Mouse (Mus musculus): Measurements from ENCODE around the gene Cnst. TPM values are rescaled to one million over a fixed set of nuclear protein-coding genes. Genes with fewer than 3 reads are reported as not detected.

The Cnst gene
- polyA plus RNA-seq, 1 experiment from 2014 or later = 32.9 TPM

GRCm38 (mm10) chr1:179539887-179540286 is 6.3 kb upstream of the Cnst start:
- Histone ChIP-seq H3K27ac (replicated peaks) (no peak overlapping the region), H3K4me2 (no peak overlapping the region), H3K9ac (no peak overlapping the region), H3K27me3 (no peaks in the 10 kb centered on the region), H3K4me1 (replicated peaks) (peaks cover 9% of the 10 kb centered on the region), H3K4me3 (no peak overlapping the region), H3K36me3 (peaks cover 42% of the 10 kb centered on the region), H3K9me3 (no peaks in the 10 kb centered on the region)
- no peak for ATAC-seq (ENCODE audit: low read depth)
- 84% methylated on average over 3 of the region's 3 CpGs for WGBS

- no peak overlapping the region for H3K9ac ChIP-seq
- H3K36me3 ChIP-seq = peaks cover 37% of the 10 kb centered on the region
- peaks cover 16% of the 10 kb centered on the region for H3K4me1 ChIP-seq (replicated peaks)
- WGBS = 68% methylated on average over 3 of the region's 3 CpGs
- H3K4me3 ChIP-seq = no peak overlapping the region
- H3K27me3 ChIP-seq = no peaks in the 10 kb centered on the region
- no peaks in the 10 kb centered on the region for H3K9me3 ChIP-seq
- no peak overlapping the region for H3K27ac ChIP-seq (replicated peaks)
- no peak for ATAC-seq (ENCODE audit: low read depth)
- H3K4me2 ChIP-seq = no peak overlapping the region
Observed at GRCm38 (mm10) chr1:179541502-179541901, 4.7 kb upstream of the Cnst start.

GRCm38 (mm10) chr1:179546551-179546917 is 364 bp downstream of the Cnst start:
- WGBS = under 1% methylated on average over 44 of the region's 44 CpGs
- Histone ChIP-seq H3K36me3 (no peaks in the 10 kb centered on the region), H3K9ac (peak overlapping the region; percentile 84), H3K4me3 (peak overlapping the region; percentile 77), H3K4me1 (replicated peaks) (peaks cover 32% of the 10 kb centered on the region), H3K4me2 (peak overlapping the region; percentile 71), H3K27me3 (no peaks in the 10 kb centered on the region), H3K9me3 (no peaks in the 10 kb centered on the region), H3K27ac (replicated peaks) (peak overlapping the region; percentile 96)
- ATAC-seq (ENCODE audit: low read depth) = peak; percentile 83

- Histone ChIP-seq H3K4me1 (replicated peaks) (peaks cover 32% of the 10 kb centered on the region), H3K9ac (peak overlapping the region; percentile 84), H3K27me3 (no peaks in the 10 kb centered on the region), H3K9me3 (no peaks in the 10 kb centered on the region), H3K36me3 (no peaks in the 10 kb centered on the region), H3K27ac (replicated peaks) (peak overlapping the region; percentile 96), H3K4me2 (peak overlapping the region; percentile 71), H3K4me3 (peak overlapping the region; percentile 77)
- ATAC-seq (ENCODE audit: low read depth) = no peak
- 14% methylated on average over 5 of the region's 5 CpGs for WGBS
Observed at GRCm38 (mm10) chr1:179547176-179547575, 1.0 kb downstream of the Cnst start.

GRCm38 (mm10) chr1:179548220-179548619 is 2.0 kb downstream of the Cnst start:
- peak overlapping the region; percentile 84 for H3K9ac ChIP-seq
- peaks cover 37% of the 10 kb centered on the region for H3K4me1 ChIP-seq (replicated peaks)
- H3K27me3 ChIP-seq = no peaks in the 10 kb centered on the region
- H3K36me3 ChIP-seq = no peaks in the 10 kb centered on the region
- H3K4me2 ChIP-seq = peak overlapping the region; percentile 71
- no peaks in the 10 kb centered on the region for H3K9me3 ChIP-seq
- H3K4me3 ChIP-seq = peak overlapping the region; percentile 9; the same call in 1 of the 2 replicates
- no peak overlapping the region for H3K27ac ChIP-seq (replicated peaks)
- 67% methylated on average over 11 of the region's 11 CpGs for WGBS
- ATAC-seq (ENCODE audit: low read depth) = no peak

- H3K4me2 ChIP-seq = no peak overlapping the region
- H3K4me3 ChIP-seq = no peak overlapping the region
- H3K9ac ChIP-seq = no peak overlapping the region
- H3K27ac ChIP-seq (replicated peaks) = no peak overlapping the region
- H3K4me1 ChIP-seq (replicated peaks) = peaks cover 43% of the 10 kb centered on the region
- H3K9me3 ChIP-seq = no peaks in the 10 kb centered on the region
- no peaks in the 10 kb centered on the region for H3K27me3 ChIP-seq
- H3K36me3 ChIP-seq = no peaks in the 10 kb centered on the region
- WGBS = 95% methylated on average over 5 of the region's 5 CpGs
- no peak for ATAC-seq (ENCODE audit: low read depth)
Observed at GRCm38 (mm10) chr1:179548996-179549752, 3.0 kb downstream of the Cnst start.

- Histone ChIP-seq H3K4me2 (no peak overlapping the region), H3K27ac (replicated peaks) (no peak overlapping the region), H3K4me1 (replicated peaks) (peaks cover 29% of the 10 kb centered on the region), H3K4me3 (no peak overlapping the region), H3K9ac (no peak overlapping the region), H3K27me3 (no peaks in the 10 kb centered on the region), H3K36me3 (no peaks in the 10 kb centered on the region), H3K9me3 (no peaks in the 10 kb centered on the region)
- WGBS = 92% methylated on average over 3 of the region's 3 CpGs
- no peak for ATAC-seq (ENCODE audit: low read depth)
Observed at GRCm38 (mm10) chr1:179551336-179551735, 5.2 kb downstream of the Cnst start.

- Histone ChIP-seq H3K9ac (no peak overlapping the region), H3K4me1 (replicated peaks) (peaks cover 29% of the 10 kb centered on the region), H3K27me3 (no peaks in the 10 kb centered on the region), H3K4me2 (no peak overlapping the region), H3K36me3 (no peaks in the 10 kb centered on the region), H3K27ac (replicated peaks) (no peak overlapping the region), H3K9me3 (no peaks in the 10 kb centered on the region), H3K4me3 (no peak overlapping the region)
- ATAC-seq (ENCODE audit: low read depth) = no peak
- 85% methylated on average over 4 of the region's 4 CpGs for WGBS
Observed at GRCm38 (mm10) chr1:179551921-179552320, 5.8 kb downstream of the Cnst start.

GRCm38 (mm10) chr1:179552751-179553150 is 6.6 kb downstream of the Cnst start:
- WGBS = 50% methylated on average over 7 of the region's 7 CpGs
- Histone ChIP-seq H3K36me3 (no peaks in the 10 kb centered on the region), H3K4me2 (no peak overlapping the region), H3K27ac (replicated peaks) (no peak overlapping the region), H3K27me3 (no peaks in the 10 kb centered on the region), H3K9me3 (no peaks in the 10 kb centered on the region), H3K4me3 (no peak overlapping the region), H3K4me1 (replicated peaks) (peaks cover 21% of the 10 kb centered on the region), H3K9ac (no peak overlapping the region)
- ATAC-seq (ENCODE audit: low read depth) = no peak; the same call in 1 of the 2 replicates

GRCm38 (mm10) chr1:179553197-179553948 is 7.2 kb downstream of the Cnst start:
- Histone ChIP-seq H3K36me3 (no peaks in the 10 kb centered on the region), H3K4me2 (no peak overlapping the region), H3K4me3 (no peak overlapping the region), H3K4me1 (replicated peaks) (peaks cover 15% of the 10 kb centered on the region), H3K9ac (no peak overlapping the region), H3K27ac (replicated peaks) (no peak overlapping the region), H3K27me3 (no peaks in the 10 kb centered on the region), H3K9me3 (no peaks in the 10 kb centered on the region)
- 72% methylated on average over 5 of the region's 5 CpGs for WGBS
- no peak for ATAC-seq (ENCODE audit: low read depth)

GRCm38 (mm10) chr1:179553949-179554347 is 7.8 kb downstream of the Cnst start:
- H3K9ac ChIP-seq = no peak overlapping the region
- no peak overlapping the region for H3K27ac ChIP-seq (replicated peaks)
- no peak overlapping the region for H3K4me3 ChIP-seq
- no peaks in the 10 kb centered on the region for H3K9me3 ChIP-seq
- H3K27me3 ChIP-seq = no peaks in the 10 kb centered on the region
- no peaks in the 10 kb centered on the region for H3K36me3 ChIP-seq
- no peak overlapping the region for H3K4me2 ChIP-seq
- ATAC-seq (ENCODE audit: low read depth) = no peak
- 82% methylated on average over 4 of the region's 4 CpGs for WGBS
- H3K4me1 ChIP-seq (replicated peaks) = peaks cover 13% of the 10 kb centered on the region

GRCm38 (mm10) chr1:179556921-179557320 is 10.8 kb downstream of the Cnst start:
- H3K27me3 ChIP-seq = no peaks in the 10 kb centered on the region
- no peak overlapping the region for H3K9ac ChIP-seq
- no peak overlapping the region for H3K4me2 ChIP-seq
- peaks cover 13% of the 10 kb centered on the region for H3K4me1 ChIP-seq (replicated peaks)
- WGBS = 89% methylated on average over 3 of the region's 3 CpGs
- no peaks in the 10 kb centered on the region for H3K36me3 ChIP-seq
- H3K27ac ChIP-seq (replicated peaks) = no peak overlapping the region
- H3K4me3 ChIP-seq = no peak overlapping the region
- ATAC-seq (ENCODE audit: low read depth) = no peak
- no peaks in the 10 kb centered on the region for H3K9me3 ChIP-seq

All from neural tube, embryonic 13.5 days (tissue).